Mouse (Mus musculus) lung, postnatal 0 days (tissue): Measurements from ENCODE around the gene Syp. TPM values are rescaled to one million over a fixed set of nuclear protein-coding genes. Genes with fewer than 3 reads are reported as not detected.

Experiments used
- ATAC-seq: fragments of 200-750 bp; cut with Nextera tagmentation; 2 replicates; pipeline ENCODE4 v1.8.0; 2017; ENCODE audit warnings: moderate library complexity
- DNase-seq: peaks from one replicate; pipeline ENCODE4 v3.0.0-alpha.2; 2016; ENCODE audit warnings: low spot score
- H3K27ac ChIP-seq: fragments of 300-500 bp; sonication (generic); 2 replicates; pipeline ENCODE4 v1.5.1; 2014; ENCODE audit warnings: antibody characterized with exemption, mild to moderate bottlenecking, low read length, mixed read lengths
- H3K27me3 ChIP-seq: fragments of 300-500 bp; sonication (generic); replicated peaks from 2 replicates; pipeline ENCODE4 v1.6.1; 2014; ENCODE audit warnings: low read length, mixed read lengths; ENCODE audit not compliant: insufficient read depth
- H3K36me3 ChIP-seq: fragments of 300-500 bp; sonication (generic); 2 replicates; pipeline ENCODE4 v1.6.1; 2014; ENCODE audit warnings: low read length, mixed read lengths; ENCODE audit not compliant: insufficient read depth
- H3K4me1 ChIP-seq: fragments of 300-500 bp; sonication (generic); 2 replicates; pipeline ENCODE4 v1.6.1; 2014; ENCODE audit warnings: antibody characterized with exemption, low read depth, low read length, mixed read lengths; ENCODE audit not compliant: insufficient read depth
- H3K4me2 ChIP-seq: fragments of 300-500 bp; sonication (generic); replicated peaks from 2 replicates; pipeline ENCODE4 v1.6.1; 2014; ENCODE audit warnings: low read depth, mild to moderate bottlenecking, low read length, moderate library complexity, mixed read lengths
- H3K4me3 ChIP-seq: fragments of 300-500 bp; sonication (generic); 2 replicates; pipeline ENCODE4 v1.5.1; 2014; ENCODE audit warnings: low read depth, low read length
- H3K9ac ChIP-seq: fragments of 300-500 bp; sonication (generic); replicated peaks from 2 replicates; pipeline ENCODE4 v1.6.1; 2014; ENCODE audit warnings: low read depth, mild to moderate bottlenecking
- H3K9me3 ChIP-seq: fragments of 300-500 bp; sonication (generic); 2 replicates; pipeline ENCODE4 v1.6.1; 2016; ENCODE audit warnings: low read length, mixed read lengths
- CTCF ChIP-seq: IDR thresholded peaks from 2 replicates; pipeline ENCODE4 v1.5.1; 2016; ENCODE audit warnings: antibody characterized with exemption, mild to moderate bottlenecking
- EP300 ChIP-seq: IDR thresholded peaks from 2 replicates; pipeline ENCODE4 v1.6.1; 2016; ENCODE audit warnings: antibody characterized with exemption, mild to moderate bottlenecking, control low read depth
- WGBS: fragments of 180-500 bp; shearing (Covaris S2); extraction: QIAGEN DNeasy Blood & Tissue Kit; methylation state at CpG from one replicate; pipeline ENCODE4 v1.1.7; 2014; 5-methylcytosine and 5-hydroxymethylcytosine counted together
- polyA plus RNA-seq: library from polyadenylated mRNA; unstranded; fragments of >200 nt; fragmentation: Nextera tagmentation; extraction: Ambion mirVana; gene quantifications from 2 replicates; pipeline ENCODE4 v1.2.1, GENCODE M21; 2015

The Syp gene
- polyA plus RNA-seq, 1 experiment from 2014 or later: 1.5 TPM

GRCm38 (mm10) chrX:7661086-7661485, 22.8 kb downstream of the Syp start:
- Histone ChIP-seq H3K9me3 (no peaks in the 10 kb centered on the region), H3K4me1 (no peaks in the 10 kb centered on the region), H3K27ac (no peak overlapping the region), H3K4me2 (no peak overlapping the region), H3K36me3 (no peaks in the 10 kb centered on the region), H3K4me3 (no peak overlapping the region), H3K9ac (no peak overlapping the region), H3K27me3 (no peaks in the 10 kb centered on the region)
- TF ChIP-seq EP300 (no peak), CTCF (no peak)
- WGBS: 63% methylated on average over 4 of the region's 4 CpGs
- ATAC-seq (no peak), DNase-seq (no peak)

DNA sequence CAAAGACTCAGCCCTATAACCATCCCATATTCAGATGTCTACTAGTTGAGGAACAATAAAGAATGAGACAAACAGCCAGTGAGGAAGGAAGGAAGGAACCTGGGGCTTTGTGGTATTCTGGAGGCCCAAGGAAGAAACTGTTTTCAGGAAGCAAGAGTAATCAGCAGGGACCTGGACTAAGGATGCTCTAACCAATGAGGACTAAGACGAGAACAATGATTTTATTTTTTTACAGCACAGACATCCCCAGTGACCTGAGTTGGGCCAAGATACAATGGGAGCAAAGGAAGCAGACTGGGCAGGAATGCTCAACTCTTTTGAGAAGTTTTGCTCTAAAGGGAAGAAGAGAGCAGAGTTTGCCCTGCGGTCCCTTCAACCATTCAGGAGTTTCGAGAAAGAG, 24.7 kb downstream of the Syp start:
- ATAC-seq (no peak), DNase-seq (no peak)
- WGBS: 70% methylated on average over 3 of the region's 3 CpGs
- no peak overlapping the region for H3K27ac ChIP-seq
- H3K4me3 ChIP-seq: no peak overlapping the region
- H3K27me3 ChIP-seq: no peaks in the 10 kb centered on the region
- H3K9me3 ChIP-seq: no peaks in the 10 kb centered on the region
- no peak overlapping the region for H3K4me2 ChIP-seq
- TF ChIP-seq CTCF: no peak
- TF ChIP-seq EP300: no peak
- no peaks in the 10 kb centered on the region for H3K36me3 ChIP-seq
- H3K9ac ChIP-seq: no peak overlapping the region
- no peaks in the 10 kb centered on the region for H3K4me1 ChIP-seq

- H3K9ac ChIP-seq: no peak overlapping the region
- no peaks in the 10 kb centered on the region for H3K36me3 ChIP-seq
- no peaks in the 10 kb centered on the region for H3K4me1 ChIP-seq
- H3K4me2 ChIP-seq: no peak overlapping the region
- no peak overlapping the region for H3K27ac ChIP-seq
- H3K4me3 ChIP-seq: no peak overlapping the region
- no peak for ATAC-seq
- TF ChIP-seq EP300 (no peak), CTCF (no peak)
- WGBS: 85% methylated on average over 9 of the region's 11 CpGs
- DNase-seq: no peak
- no peaks in the 10 kb centered on the region for H3K27me3 ChIP-seq
- no peaks in the 10 kb centered on the region for H3K9me3 ChIP-seq
Observed at GRCm38 (mm10) chrX:7664791-7665190, 26.5 kb downstream of the Syp start.

DNA sequence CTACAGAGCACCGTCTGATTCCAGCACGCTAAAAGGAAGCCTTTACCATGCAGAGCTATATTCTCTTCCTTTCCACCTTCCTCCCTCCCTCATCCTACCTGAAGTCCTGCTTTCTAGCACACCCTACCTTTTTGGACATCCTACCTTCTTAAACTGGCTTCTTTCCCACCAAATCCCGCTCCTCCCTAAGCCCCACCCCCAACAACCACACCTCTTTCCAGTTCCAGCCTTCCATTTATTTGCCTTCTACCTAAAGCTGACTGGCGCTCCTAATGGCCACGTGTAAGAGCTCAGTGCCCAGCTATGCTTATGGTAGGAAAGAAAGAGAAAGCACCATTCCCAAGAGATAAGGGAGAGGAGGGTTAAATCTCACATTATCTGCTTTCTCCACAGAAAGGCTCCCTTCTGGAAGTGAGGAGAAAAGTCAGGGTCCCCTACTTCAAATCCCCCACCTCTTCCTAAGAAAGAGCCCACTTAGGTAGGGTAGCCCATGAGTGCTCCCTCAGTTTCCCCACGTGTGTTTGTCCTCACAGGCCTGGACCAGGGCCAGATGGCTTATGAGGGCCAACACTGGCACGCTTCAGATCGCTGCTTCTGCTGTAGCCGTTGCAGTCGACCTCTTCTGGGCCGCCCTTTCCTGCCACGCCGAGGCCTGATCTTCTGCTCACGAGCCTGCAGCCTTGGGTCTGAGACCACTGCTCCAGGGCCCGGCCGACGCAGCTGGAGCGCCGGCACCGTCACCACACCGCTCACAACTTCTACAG, 27.6 kb downstream of the Syp start:
- Histone ChIP-seq H3K4me3 (no peak overlapping the region), H3K4me2 (no peak overlapping the region), H3K4me1 (no peaks in the 10 kb centered on the region), H3K36me3 (no peaks in the 10 kb centered on the region), H3K27me3 (no peaks in the 10 kb centered on the region), H3K9me3 (no peaks in the 10 kb centered on the region), H3K9ac (no peak overlapping the region), H3K27ac (no peak overlapping the region)
- no peak for TF ChIP-seq EP300
- TF ChIP-seq CTCF: no peak
- no peak for DNase-seq
- ATAC-seq: no peak
- 64% methylated on average over 21 of the region's 21 CpGs for WGBS

GRCm38 (mm10) chrX:7670390-7670881, 32.2 kb downstream of the Syp start:
- Histone ChIP-seq H3K36me3 (no peaks in the 10 kb centered on the region), H3K9ac (peak overlapping the region; percentile 29; the same call in 1 of the 2 replicates), H3K4me2 (peak overlapping the region; percentile 57), H3K27me3 (no peaks in the 10 kb centered on the region), H3K4me3 (peak overlapping the region; percentile 47), H3K4me1 (no peaks in the 10 kb centered on the region), H3K27ac (peak overlapping the region; percentile 76), H3K9me3 (no peaks in the 10 kb centered on the region)
- no peak for TF ChIP-seq CTCF
- TF ChIP-seq EP300: no peak
- DNase-seq: peak; percentile 74
- peak; percentile 76 for ATAC-seq
- 8% methylated on average over 4 of the region's 19 CpGs for WGBS

GRCm38 (mm10) chrX:7670921-7671623, 32.8 kb downstream of the Syp start, which contains the start of gene Plp2:
Plp2 (minus strand) TSS chrX:7671390.
- peak within 1 kb of the TSS; percentile 76 for H3K27ac ChIP-seq
- H3K27me3 ChIP-seq: no peaks in the 10 kb centered on the region
- no peaks in the 10 kb centered on the region for H3K9me3 ChIP-seq
- peak within 1 kb of the TSS; percentile 47 for H3K4me3 ChIP-seq
- peak within 1 kb of the TSS; percentile 57 for H3K4me2 ChIP-seq
- ATAC-seq (peak; percentile 36), DNase-seq (peak; percentile 47)
- 28% methylated on average over 17 of the region's 36 CpGs for WGBS
- H3K9ac ChIP-seq: peak within 1 kb of the TSS; percentile 29
- TF ChIP-seq CTCF: no peak
- no peaks in the 10 kb centered on the region for H3K4me1 ChIP-seq
- no peaks in the 10 kb centered on the region for H3K36me3 ChIP-seq
